Mouse (Mus musculus) kidney, adult 11 months (tissue): ENCODE results near the gene Tent5c.

ENCODE experiments used
- DNase-seq: peaks from one replicate; pipeline ENCODE4 v3.0.0; 2022

The Tent5c gene

DNA sequence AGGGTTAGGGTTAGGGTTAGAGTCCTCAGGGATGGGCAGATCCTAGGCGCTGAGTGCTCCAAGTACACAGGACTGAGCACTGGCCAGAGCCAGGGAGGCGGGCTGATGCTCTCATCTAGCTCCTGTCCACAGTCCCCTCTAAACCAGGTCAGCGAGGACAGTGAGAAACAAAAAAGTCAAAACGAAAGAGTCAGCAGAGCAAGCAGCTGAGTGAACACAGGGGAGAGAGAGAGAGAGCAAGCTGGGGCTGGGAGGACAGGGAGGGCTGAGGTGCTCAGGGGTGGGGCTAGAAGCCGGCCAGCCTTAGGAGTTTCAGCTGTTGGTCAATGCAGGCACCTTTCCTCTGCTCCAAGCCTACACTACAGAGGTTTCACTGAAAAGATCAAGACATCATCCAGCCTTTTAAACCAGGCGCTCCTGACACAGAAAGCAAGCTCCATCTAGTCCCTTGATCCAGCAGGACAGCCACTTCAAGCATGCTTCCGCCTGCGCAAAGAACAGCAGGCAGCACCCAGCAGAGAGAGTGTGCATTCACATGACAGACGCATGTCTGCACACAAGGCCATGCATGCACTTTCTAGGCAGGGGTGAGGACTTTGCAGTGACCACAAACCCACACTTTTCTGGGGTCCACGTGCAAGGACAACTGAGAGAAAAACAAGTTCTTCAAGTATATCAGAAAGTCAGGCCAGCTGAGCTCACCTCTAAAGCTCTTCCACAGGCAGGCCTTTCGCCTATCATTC is 3.6 kb downstream of the Tent5c start:
- DNase-seq = peak; percentile 31

DNA sequence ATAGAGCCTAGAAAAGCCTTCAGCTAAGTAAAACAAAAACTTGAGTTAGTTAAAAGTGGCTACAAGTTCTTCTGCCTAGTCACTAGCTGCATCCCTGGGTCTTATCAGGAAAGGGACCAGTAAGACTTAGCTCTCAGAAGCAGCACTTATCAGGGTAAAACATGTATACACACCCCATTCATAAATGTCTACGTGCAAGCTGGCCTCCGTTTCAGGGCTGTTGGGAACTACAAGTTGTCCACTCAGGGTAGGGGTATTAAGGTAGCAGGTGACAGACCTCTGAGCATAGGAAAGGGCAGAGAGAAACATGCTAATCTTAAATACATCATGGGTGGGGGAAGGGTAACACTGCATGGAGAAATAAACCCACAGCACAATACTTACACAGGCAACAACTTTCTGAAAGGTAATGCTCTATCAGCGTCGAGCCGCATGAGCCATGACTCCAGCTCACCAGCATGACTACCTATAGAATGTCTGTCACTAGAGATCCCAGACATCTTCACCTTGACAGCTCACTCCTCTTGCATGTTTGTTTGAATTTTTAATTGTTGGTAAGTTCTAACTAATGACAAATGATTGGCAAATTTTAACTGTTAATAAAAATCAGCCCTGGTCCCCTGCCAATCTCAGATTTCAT is 6.0 kb downstream of the Tent5c start:
- DNase-seq = no peak

GRCm38 (mm10) chr3:100482324-100482911 is 6.7 kb downstream of the Tent5c start:
- DNase-seq = no peak

DNA sequence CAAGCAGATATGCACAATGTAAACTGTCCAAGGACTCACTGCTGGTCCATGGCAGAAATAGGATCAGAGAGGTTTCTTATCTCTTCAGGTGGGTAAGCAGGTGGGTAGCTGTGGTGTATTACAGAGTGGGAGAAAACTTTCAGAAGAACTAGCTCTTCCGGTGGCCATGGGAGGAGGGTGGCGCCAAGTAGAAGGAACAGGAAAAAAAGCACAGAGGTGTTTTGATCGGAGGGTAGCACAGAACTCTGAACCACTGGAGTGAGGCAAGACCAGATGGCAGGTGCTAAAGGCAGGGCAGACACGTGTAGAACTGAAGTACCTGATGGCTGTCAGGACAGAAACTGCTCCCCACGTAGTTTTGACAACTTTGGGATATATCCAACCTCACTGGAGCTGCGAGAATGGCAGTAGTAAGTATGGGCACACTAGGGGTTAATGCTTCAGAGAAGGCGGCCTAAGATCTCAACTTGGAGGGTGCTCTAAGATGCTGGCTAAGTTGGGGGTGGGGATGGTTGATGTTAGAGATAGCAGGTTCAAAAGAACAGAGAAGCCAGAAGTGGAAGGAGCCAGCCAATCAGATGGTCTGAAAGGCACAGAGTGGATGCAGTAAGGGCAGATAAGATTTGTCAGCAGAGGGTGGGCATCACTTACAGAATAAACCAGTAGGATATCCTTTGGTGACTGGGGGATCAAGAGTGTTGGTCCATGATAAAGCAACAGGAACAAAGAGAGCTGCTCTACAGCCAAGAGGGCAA is 8.7 kb downstream of the Tent5c start:
- no peak for DNase-seq

- DNase-seq = no peak
Measured at GRCm38 (mm10) chr3:100474950-100475472, 14.1 kb downstream of the Tent5c start.

GRCm38 (mm10) chr3:100474536-100474935 is 14.6 kb downstream of the Tent5c start:
- DNase-seq = no peak

- peak; percentile 9 for DNase-seq
Measured at GRCm38 (mm10) chr3:100473146-100473545, 16.0 kb downstream of the Tent5c start.

DNA sequence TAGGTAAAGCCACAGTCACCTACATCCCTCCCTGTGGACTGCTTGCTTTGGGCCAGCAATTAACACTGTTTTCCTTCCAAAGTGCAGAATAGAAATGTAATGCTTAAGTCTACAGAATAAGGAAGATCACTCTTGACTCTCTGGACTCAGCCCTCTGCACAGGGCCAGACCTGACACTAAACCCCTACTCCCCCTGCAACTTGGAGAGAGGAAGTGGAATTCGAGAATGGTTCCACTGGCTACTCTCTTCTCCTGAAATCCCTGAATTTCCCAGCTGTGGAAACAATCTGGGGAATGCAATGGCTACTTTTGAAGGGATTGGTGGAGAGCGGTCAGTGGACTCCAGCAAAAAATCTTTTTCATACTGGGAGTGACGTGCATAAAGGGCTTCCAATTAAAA is 18.2 kb downstream of the Tent5c start:
- no peak for DNase-seq

DNA sequence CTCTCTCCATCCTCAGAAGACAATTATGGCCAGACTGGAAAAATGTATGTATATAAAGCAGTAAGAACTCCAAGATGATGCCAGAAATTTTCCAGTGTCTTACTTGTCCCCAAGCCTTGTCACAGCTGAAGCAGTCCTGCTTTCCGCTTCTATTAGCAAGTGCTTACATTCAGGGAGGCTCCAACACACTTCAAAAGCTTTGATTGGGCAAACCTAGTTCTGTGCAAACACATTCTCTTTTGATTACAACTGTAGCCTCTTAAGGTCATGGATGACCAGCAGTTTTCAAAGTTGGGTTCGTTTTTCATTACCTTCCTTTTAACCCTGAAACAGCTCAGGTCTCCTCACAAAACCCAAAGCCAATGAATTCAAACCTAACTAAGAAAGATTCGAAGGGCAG is 19.0 kb downstream of the Tent5c start:
- DNase-seq = no peak

DNA sequence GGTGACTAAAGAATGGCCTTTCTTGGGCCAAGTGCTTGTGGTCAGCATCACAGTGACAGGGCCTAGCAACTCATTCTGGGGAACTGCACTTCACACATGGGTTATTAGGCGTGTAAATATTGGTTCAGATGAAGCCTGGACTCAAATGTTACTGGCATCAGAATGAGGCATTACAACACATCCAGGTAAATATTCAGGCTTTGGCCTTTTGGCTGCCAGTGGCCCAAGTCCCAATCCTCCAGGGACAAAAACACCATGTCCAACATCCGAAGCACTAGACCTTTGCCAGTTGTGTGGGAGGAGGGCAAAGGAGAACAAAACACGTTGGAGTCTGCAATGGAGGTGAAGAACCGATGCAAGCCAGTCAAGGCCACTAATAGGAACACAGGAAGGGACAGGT is 22.6 kb downstream of the Tent5c start:
- DNase-seq = no peak

GRCm38 (mm10) chr3:100464596-100464995 is 24.5 kb downstream of the Tent5c start:
- DNase-seq = peak; percentile 35

DNA sequence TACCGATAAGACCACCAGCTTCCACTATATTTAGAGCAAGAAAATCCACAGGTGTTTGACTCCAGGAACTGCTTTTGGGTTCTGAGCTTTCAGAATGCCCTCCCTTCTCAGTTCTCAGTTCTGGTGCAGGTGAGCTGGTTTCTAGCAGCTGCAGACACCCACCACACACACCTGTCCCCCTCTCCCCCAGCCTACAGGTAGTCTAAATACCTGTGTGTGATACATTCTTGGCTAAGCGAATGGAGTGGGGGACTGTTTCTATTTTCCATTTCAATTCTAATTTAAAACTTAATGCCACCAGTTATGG is 25.2 kb downstream of the Tent5c start:
- DNase-seq = no peak

DNA sequence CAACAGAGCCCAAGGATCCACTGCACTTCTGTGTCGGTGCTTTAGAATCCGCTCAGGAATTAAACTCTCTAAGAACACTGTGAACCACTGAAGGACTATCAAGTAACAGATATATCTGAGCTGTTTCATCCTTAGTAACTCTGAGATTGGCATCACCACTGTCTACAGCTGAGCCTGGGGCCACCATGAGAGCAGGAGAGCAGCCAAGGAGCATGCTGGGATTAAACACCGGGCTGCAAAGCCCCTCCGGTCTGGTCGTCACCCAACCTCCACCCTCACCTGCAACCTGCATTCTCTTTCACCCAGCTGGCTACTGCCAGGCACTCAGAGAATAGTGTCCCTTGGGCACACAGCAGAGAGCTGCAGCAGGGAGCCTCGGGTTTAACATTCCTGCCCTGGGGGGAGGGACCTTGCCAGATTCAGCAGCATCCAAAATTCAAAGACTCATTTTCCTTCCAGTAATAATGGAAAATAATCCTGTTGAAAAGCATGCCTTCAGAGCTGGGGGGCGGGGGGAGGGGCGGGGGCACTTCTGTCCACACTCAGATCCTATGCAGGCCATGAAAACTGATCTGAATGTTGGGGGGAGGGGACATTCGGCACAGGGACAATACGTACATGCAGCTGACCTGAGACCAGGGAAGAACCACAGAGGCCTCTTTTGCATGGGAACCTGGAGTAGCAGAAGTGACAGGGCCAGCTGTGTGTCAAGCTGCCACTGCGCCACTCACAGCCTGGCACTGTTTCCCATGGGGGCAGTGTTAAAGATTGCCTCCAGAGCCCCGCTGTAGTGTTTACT is 25.8 kb downstream of the Tent5c start:
- DNase-seq = no peak

DNA sequence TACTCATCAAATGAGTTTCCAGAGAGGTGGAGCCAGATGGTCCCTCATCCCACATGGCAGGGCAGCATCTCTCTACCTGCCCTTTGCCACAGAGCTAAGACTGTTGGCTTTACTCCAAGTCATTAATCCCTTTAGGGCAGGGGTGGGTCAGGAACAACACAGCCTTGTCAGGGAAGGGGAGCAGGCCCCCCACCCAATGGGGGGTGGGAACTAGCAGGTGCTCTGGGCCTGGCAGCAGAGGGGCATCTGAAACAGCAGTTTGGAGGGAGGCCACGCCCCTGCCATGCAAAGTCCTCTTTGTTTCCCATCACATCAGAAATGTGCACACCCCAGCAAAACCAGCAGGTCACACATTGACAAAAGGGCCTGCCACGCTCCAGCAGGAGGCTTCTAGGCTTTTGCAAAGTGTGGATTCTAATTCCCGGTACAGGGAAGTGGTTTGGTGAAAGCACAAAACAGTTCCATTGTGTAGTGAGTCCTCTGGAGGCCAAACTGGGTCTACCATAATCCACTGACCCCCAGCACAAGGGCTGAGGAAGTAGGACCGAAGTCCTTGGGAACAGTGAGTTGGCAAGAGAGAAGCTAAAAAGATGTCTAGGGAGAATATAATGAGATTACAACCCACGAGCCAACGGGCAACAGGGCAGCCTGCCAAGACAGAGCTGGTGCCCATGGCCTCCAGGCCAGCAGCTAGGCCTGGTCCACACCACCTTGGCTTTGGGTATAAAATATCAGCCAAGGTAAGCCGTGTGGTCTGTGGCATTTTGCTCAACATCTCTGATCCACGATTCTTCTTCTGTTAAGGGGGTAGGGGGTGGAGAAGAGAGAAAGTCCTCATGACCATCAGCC is 26.7 kb downstream of the Tent5c start:
- DNase-seq = peak; percentile 75

DNA sequence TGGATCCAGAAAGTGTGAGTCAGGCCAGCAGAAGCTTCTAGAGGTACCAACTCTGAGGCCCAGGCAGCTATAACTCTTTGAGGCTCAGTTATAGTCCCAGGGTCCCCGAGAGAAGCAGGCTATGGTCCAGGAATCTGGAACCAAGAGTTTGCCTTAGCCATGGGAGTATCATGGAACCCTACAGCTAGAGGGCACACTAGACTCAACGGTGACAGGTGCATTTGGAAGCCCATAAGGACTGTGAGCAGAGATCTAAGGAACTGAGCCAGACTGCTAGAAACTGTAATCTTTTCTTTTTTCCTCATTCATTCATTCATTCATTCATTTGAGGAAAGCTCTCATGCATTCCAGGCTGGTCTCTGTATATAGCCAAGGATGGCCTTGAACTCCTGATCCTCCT is 28.6 kb downstream of the Tent5c start:
- no peak for DNase-seq

GRCm38 (mm10) chr3:100443798-100444500 is 45.2 kb downstream of the Tent5c start:
- DNase-seq = no peak

- no peak for DNase-seq
Measured at GRCm38 (mm10) chr3:100442499-100442898, 46.6 kb downstream of the Tent5c start.

DNA sequence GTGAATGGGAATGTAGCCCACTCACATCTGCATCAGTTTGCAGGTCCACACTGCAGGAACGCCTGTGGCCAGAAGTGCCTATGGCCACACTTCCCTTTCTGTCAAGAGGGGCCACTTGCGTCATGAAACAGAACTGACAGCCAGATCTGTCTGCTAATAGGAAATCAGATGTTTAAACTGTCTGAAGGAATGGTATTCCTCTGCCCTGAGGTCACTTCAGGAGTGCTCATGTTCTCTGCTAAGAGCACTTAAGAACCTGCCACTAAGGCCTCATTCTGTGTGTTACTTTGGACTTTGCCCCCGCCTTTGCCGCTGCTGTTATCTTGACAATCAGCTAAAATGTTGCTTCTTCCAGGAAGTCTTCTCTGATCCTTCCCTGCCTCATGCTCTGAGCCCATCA is 48.4 kb downstream of the Tent5c start:
- DNase-seq = no peak

- DNase-seq = no peak
Measured at GRCm38 (mm10) chr3:100440009-100440408, 49.1 kb downstream of the Tent5c start.

DNA sequence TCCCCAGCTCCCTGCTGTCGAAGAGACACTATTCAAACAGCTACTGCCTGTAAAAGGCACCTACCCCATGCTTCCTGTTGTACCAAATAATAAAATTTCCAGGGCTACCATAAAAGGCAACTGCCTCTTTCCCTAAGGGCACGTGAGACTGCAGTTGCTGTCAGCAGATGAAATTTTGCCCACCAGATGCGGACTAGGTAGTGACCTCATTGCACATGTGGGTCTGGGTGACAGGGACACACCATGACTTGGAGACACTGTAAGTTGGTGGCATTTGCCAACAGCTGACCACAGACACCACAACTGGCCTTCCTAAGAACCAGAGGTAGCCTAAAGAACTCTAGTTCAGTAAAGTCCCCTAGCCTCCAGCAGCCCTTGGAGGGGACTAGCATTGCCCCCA is 50.0 kb downstream of the Tent5c start:
- no peak for DNase-seq

DNA sequence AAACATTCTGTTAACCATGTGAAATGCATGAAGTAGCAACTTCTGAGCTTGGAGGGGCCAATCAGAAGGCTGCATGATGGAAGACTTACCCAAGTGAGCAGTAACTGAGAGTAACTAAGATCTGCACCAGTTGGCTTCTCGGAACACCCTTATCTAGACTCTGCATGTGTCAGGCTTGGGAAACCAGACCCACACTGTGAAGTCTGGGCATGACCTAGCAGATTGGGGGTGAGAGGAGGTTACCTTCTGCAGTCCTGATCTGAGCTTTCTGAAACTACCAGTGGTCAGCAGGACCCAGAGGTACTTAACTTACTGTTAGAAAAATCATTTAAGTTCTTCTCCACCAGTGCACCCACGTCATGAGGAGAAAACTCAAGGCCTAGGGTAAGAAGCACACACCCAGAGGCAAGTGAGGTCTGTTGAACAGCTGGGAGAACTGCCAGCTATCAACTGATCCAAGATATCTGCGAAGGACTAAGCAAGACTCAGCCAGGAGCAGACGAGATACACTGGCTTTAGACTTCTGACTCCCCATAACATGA is 50.6 kb downstream of the Tent5c start:
- DNase-seq = no peak
